Mouse (Mus musculus) intestine, embryonic 15.5 days (tissue): Measurements from ENCODE around the gene 4921504E06Rik. TPM values are rescaled to one million over a fixed set of nuclear protein-coding genes. Genes with fewer than 3 reads are reported as not detected.

Experiments used
- polyA plus RNA-seq: library from polyadenylated mRNA; unstranded; fragments of >200 nt; fragmentation: Nextera tagmentation; extraction: Ambion mirVana; gene quantifications from 2 replicates; pipeline ENCODE4 v1.2.1, GENCODE M21; 2015

The 4921504E06Rik gene
- polyA plus RNA-seq, 1 experiment from 2014 or later = not detected

Other genes with a start within 250 kb of the 4921504E06Rik start
- gene Msrb2, start 182.5 kb downstream of the 4921504E06Rik start, polyA plus RNA-seq = 21.6 and 22.7 TPM in 2 replicates
- gene Ptf1a, start 108.3 kb downstream of the 4921504E06Rik start, polyA plus RNA-seq = 10.8 and 17.9 TPM in 2 replicates
- gene Otud1, start 103.8 kb upstream of the 4921504E06Rik start, polyA plus RNA-seq = 1.1 and 1.3 TPM in 2 replicates